Mouse (Mus musculus): Measurements from ENCODE around the gene Cdh10.

GRCm38 (mm10) chr15:19010829-19011228, 192.1 kb downstream of the Cdh10 start:
- TF ChIP-seq GATA1 (IDR thresholded peaks at IDR 0.05; ENCODE audit: borderline replicate concordance, low read length) = no peak
- no peak for TF ChIP-seq FLI1 (IDR thresholded peaks at IDR 0.05; ENCODE audit: low read length)

All from megakaryocyte, embryonic 14.5 days (primary cell).